Mouse (Mus musculus): ENCODE data around the gene Fam50b.
A peak's percentile ranks its signal among the peaks of the same experiment; 100 is the strongest.

The Fam50b gene

GRCm38 (mm10) chr13:34734686-34735085, at the start of gene Fam50b:
Fam50b (plus strand) TSS chr13:34734850.
- DNase-seq, result no peak

GRCm38 (mm10) chr13:34685008-34685765, 49.5 kb upstream of the Fam50b start:
- DNase-seq, result no peak

- no peak for DNase-seq
These were observed 43.6 kb upstream of the Fam50b start for GRCm38 (mm10) chr13:34691049-34691448.

GRCm38 (mm10) chr13:34693111-34693510, 41.5 kb upstream of the Fam50b start:
- DNase-seq, result no peak

DNA sequence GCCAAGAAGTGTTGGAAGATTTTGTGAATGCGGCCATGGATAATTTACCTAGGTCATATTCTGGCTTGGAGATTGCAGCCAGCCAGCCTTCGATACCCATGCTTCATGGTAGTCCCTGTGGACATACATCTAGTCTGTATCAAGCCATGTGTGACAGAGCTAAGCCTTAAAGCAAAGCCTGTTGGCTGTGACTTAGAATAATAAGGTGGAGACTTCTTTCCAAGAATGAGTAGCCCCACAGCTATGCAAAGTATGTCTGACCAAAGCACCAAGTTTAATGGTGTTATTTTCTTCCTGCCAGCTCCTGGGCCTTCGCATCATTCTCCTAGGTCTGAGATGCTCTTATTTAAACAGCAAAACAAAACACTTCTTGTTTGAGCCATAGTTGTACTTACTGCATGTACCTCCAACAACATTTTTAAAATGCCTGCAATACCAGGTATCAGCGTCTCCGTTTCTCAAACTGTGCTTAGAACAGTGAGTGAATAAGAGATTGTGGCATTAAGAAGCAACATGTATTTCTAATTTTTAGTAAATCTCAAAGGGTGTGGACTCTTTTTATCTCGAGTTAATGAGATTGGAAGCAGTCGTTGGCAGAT, 37.8 kb upstream of the Fam50b start:
- DNase-seq, result no peak

- DNase-seq, result no peak
These were observed 34.6 kb upstream of the Fam50b start for GRCm38 (mm10) chr13:34700091-34700490.

DNA sequence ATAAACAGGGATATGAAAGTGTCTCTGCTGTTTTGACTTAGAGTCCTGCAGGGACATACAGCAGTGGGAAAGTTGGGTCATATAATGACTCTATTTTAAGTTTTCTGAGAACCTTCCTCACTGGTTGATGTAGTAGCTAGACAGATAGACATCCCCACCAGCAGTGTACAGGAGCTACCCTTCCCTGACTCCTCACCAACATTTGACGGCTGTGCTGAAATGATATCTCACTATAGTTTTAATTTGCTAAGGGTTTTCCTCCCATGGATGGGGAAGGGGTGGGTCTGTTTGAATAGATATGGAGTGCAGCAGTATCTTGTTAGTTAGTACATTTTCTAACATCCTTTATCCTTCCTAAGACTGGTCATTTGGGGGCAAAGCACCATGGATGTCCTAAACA, 34.0 kb upstream of the Fam50b start:
- no peak for DNase-seq

GRCm38 (mm10) chr13:34703301-34703700, 31.3 kb upstream of the Fam50b start:
- DNase-seq, result no peak

DNA sequence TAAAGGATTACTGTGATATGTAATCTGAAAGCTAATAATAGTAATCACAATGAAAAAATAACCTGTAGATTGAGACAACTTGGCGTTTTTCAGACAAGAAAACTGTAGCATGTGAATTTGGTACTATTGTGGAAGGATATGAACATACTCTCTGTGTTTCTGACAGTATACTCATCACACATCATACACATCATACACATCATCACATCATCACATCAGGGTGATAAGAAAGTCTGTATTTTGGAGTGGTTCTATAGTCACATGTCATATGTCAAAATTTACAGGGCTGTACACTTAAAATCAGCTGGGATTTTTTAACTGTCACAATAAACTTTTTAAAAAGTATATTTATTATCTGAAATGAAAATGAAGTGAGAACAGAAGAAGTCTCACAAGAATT, 30.9 kb upstream of the Fam50b start:
- no peak for DNase-seq

DNA sequence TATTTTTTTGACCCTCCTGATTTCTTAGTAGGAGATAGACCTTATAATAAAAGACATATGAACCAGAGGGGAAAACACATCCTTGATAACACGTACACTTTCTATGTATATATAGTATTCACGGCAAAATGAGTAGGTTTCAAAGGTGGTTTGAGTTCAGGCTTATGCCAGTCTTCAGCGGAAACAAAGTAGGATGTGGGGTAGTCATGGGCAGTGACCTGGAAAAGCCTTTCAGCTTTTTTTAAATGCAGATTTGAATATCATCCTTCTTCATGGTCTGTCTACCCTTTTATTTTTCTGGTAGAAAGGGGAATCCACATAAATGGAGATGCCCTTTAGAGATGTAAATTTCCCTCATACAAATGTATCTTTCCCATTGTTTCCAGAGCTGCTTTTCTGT, 29.8 kb upstream of the Fam50b start:
- DNase-seq, result no peak

DNA sequence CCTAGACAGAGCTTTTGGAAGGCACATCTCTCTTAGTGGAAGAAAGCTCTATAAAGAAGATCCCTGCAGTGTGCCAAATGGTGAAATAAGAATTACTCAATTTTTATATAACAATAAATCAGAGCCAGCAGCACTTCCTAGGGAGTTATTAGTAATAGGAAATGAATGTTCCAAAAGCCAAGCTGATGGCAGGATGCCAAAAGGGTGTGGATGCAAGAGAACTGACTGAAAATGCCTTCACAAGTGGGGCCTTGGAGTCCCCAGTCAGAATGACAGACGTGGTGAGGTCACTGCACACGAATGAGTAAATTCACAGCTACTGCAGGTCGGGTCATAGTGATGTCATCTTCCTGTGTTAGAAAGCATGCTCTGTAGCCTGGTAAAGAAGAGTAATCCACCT, 25.7 kb upstream of the Fam50b start:
- no peak for DNase-seq

DNA sequence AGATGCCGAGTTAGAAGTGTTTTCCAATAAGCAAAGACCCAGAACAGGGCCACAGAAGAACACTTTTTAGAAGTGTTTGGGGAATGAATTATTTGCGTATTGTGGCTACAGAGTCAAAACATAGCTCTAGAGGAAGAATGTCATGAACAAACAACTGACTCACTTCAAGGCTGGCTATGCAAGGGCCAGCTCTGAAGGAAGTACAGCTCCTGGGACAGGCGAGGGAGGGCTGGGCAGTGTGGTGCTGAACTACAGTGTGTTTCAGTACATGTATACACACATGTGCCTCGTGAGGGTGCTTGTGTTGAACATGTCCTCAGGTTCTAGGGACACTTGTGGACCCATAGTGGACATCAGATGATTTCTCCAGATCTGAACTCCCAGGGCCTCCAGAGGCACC, 25.1 kb upstream of the Fam50b start:
- no peak for DNase-seq

DNA sequence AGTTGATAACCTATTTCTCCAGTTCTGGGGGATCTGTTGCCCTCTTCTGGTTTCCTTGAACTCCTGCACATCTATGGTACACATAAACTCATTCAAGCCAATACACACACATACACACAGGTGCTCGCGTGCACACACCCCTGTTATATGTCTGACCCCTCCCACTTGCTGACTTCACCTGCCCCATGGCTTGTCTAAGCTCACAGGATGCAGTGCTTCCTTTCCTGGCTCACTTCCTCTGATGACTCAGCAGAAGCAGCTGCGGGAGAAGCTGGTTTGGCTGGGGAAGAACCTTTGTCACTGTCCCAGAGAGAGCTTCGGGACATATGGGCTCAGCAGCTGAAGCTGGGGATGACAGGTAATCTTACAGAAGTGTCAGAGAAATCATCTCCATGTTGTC, 23.2 kb upstream of the Fam50b start:
- no peak for DNase-seq

- no peak for DNase-seq
These were observed 21.8 kb upstream of the Fam50b start for GRCm38 (mm10) chr13:34712881-34713280.

DNA sequence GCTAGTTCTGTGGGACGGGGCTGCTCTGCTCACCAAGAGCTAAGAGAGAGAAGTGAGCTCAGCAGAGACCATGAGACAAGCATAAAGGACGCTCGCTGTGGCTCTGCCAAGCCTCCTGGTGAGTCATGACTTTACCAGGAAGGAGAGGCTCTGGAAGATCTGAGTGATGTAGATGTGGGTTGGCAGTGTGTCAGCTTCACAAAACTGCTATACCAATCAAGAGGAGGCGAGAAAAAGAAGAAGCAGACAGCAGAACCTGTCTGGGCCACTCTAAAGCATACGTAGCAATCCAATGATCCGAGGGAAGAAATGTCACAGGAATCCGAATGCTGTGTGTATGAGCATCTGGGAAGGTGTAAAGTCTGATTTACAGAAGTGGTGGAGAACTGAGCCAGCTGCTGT, 19.2 kb upstream of the Fam50b start:
- DNase-seq, result no peak

- no peak for DNase-seq
These were observed 9.6 kb upstream of the Fam50b start for GRCm38 (mm10) chr13:34724831-34725592.

GRCm38 (mm10) chr13:34725800-34726476, 8.7 kb upstream of the Fam50b start:
- peak; percentile 41 for DNase-seq

GRCm38 (mm10) chr13:34726477-34726805, 8.2 kb upstream of the Fam50b start:
- no peak for DNase-seq

GRCm38 (mm10) chr13:34727060-34727459, 7.6 kb upstream of the Fam50b start:
- DNase-seq, result no peak

GRCm38 (mm10) chr13:34731551-34731950, 3.1 kb upstream of the Fam50b start:
- DNase-seq, result no peak

DNA sequence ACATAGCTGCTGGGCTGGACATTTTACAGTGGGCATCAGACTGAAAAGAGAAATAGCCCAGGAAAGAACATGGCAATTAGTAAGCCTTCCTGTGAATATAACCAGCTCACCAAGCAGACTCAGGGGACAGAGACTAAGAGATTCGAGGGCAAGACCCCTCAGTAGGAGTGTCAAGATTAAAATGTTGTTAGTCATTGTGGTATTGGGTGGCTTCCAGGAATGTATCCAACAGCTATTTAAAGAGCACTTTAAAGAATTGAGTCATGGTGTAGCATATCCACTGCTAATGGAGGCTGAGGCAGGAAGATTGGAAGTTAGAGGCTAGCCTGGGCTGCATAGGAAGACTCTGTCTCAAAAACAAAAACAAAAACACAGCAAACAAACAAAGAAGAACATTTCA, 870 bp upstream of the Fam50b start:
- no peak for DNase-seq

DNA sequence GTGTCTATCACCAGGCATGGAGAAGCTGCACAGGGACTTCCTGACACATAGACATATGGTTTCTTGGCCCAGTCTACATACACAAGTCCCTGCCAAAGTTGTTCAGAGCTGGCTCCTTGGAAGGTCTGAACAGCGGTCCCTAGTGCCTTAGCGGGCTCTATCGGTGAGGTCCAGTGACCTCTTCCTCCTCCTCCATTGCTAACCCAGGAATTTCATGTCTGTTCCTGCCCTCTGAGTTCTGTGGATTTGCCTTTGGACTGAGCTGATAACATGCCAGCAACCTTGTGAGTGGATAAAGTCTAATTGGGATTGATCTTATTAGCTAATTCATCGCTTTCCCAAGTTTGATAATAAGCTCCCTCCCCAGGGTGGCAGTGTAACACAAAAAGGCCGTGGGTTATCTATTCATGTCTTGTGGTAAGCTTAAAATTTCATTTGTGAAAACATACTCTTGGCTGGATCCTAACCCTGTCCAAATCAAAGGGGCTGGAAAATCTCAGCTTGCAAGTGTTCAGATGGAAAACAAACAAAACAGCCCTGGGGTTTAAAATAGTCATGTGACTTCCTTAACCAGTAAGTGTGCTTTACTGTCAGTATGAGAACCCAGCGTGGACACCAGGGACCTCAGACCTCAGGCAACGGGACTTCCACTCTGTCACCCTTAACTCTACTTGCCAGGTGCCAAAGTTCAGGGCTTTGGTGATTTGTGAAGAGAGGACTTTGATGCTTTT, 3.5 kb downstream of the Fam50b start:
- DNase-seq, result no peak

DNA sequence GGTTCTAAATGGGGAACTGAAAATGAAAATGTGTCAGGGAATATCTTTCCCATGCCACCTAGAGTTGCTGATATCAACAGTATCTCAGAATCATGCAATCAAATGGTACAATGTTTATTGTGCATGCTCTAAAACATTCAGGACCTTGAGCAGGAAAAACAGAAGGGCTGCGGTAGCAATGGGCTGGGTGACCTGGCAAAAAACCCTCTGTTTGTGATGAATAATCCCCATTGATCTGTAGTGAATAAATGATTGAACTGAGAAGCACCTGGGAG, 4.0 kb downstream of the Fam50b start:
- DNase-seq, result no peak

Data from cerebellum, adult 8-10 months (tissue).